Mouse (Mus musculus) thymus, postnatal 0 days (tissue): Measurements from ENCODE around the gene BC030500. TPM values are rescaled to one million over a fixed set of nuclear protein-coding genes. Genes with fewer than 3 reads are reported as not detected.

Experiments used
- DNase-seq: peaks from one replicate; pipeline ENCODE4 v3.0.0-alpha.2; 2015; ENCODE audit warnings: low spot score
- polyA plus RNA-seq: library from polyadenylated mRNA; unstranded; fragments of >200 nt; fragmentation: Nextera tagmentation; extraction: Ambion mirVana; gene quantifications from 2 replicates; pipeline ENCODE4 v1.2.1, GENCODE M21; 2015

The BC030500 gene
- polyA plus RNA-seq: not detected in 2 replicates

DNA sequence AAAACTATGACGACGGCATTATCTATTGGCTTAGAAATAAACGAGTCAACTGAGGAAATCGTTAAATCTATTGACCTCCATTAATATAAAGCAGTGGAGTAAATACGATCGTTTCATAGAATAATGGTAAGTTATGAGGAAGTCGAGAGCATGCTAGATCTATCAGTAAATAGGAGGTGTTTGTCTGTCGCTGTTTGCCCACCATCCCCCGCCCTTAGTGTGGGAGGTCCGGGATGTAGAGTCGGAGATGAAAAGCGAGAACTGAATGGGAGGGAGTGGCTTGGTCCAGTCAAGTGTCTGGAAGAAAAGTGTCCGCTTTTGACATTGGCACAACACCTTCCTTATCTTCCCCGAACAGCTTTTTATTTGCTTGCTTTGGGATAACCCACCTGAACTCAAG, at the start of gene BC030500:
TSS of gene BC030500 (plus strand) at position 79 of the 400 bp plus-strand sequence.
- DNase-seq: no peak

DNA sequence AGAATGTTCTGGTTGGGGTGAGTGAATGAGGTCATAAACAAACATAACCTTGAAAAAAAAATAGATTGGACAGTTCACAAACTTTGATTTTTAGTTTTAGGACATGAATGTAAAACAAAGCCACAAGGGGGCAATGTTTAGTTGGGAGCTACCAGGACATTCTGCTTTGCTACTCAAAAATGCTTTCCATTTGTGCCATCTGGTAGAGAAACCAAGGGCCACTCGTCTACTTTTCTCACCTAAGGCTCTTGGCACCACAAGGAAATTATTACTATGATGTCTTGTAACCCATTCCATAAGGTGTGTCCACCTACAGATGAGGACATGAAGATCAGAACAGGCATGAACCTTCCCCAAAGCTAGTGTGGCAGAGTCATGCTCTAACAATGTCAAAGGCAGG, 25.1 kb upstream of the BC030500 start:
- no peak for DNase-seq

- no peak for DNase-seq
Observed at GRCm38 (mm10) chr8:58890591-58890990, 21.0 kb upstream of the BC030500 start.

DNA sequence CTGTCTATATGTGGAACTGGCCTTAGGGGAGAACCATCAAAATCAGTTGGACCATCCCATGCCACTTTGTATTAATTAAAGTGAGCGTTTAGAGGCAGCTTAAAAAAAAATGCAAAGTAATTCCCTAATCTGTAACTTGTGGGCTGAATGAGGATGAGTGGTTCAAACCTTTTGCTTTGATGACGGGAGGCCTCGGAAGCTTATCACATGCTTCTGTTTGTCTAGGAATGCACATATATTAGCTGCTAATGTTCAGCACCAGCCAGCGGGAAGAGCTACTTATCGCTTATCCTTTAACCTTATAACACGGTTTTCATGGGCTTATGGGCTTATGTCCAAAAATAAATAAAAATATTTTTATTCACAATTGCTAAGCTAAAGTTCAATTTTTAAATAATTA, 15.6 kb upstream of the BC030500 start:
- DNase-seq: no peak

DNA sequence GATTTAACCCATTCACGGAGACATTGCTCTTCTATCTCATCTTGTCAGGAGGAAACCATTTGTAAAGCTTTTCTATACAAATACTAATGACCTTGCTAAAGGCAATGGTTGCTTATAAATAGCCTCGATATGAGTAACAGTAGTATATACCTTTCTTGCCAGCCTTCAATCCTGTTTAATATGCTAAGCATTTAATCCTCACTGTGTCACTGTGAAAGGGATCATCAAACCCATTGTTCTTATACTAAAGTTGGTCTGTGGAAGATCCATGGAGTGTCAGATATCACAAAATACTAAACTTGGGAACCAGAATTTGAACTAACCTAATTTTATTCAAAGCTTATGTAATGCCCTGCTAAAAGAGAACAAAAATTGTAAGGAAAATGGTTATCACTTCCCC, 7.1 kb upstream of the BC030500 start:
- no peak for DNase-seq

DNA sequence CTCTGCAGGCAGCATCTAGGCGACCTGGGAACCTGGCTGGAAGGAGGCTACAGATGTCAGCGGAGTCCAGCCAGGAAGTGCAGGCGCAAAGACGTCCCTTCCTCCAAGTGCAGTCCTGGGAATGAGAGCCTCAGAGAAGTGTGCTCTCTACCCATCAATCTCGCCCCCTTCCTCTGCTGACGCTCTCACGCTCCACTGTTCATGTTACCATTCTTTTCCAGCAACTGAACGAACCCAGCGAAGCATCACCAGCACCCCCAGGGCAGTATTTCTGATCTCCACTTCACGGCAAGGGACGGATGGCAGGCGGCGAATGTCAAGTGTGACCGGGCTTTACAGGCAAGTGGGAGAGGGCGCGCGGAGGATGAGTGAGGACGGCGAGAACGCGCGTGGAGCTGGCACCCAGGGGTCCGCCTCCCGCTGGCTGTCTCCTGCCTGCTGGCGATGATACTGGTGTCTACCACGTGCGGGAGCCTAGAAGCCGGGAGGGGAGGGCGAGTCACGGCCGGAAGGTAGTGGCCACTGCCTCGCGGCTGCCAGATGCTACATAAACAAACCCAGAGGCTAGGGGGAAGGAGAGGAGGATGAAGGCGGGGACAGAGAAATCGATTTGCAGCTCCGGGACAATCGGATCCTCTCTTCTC, 763 bp downstream of the BC030500 start, which contains the start of gene Galntl6:
TSS of gene Galntl6 (minus strand) at position 445 of the 644 bp plus-strand sequence.
- no peak for DNase-seq

DNA sequence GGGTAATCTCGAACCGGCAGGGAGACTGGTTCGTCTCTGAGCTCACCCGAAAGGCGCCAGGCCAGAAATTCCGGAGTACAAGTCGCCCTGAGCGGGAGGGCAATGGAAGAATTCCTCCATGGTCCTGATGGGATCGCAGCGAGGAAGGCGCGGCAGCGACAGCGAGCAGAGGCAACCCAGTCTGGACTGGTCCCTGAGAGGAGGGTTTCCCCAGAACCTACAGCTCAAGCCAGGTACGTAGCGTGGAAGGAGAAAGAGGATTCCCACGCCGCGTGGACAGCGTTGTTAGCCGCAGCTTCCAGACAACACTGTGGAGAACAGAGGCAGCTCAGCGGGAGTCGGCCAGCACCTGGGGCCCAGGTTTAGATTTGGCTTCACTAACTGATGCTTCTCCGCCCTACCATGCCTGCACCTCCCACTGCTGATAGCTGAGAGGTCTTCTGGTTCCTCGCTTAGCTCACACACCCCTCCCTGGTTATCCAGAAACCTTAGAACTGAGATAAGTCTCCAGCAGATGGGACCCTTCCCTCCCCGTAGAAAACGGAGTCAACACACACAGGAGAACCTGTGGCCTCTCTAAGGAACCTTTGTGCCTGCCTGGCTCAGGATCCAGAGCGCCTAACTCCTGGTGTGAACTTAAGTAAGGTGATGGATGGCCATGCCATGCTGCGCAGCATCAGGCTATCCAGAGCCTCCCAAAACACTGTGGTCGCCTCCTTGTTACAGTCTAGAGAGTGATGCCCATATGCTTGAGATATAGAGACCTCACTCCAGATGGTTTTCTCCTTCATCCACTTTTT, 1.5 kb downstream of the BC030500 start:
- DNase-seq: no peak

- no peak for DNase-seq
Observed at GRCm38 (mm10) chr8:58913640-58913968, 2.0 kb downstream of the BC030500 start.

DNA sequence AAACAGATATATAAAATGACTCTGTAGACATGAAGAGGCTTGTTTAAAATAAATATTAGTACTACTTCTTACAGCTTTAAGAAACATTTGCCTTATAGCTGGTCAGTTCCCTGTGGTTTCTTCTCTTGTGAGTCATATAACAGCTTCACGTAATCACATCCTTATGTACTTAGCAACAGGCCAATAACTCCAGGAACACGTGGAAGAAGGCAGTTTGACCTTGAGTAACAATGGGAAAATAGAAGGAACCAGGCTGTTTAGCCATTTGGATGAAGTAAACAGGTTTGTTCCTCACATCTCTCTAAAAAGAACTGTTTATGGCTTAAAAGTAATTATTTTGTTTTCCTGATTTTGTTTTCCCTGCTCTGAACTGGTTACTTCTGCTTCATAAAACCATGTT, 3.6 kb downstream of the BC030500 start:
- no peak for DNase-seq

DNA sequence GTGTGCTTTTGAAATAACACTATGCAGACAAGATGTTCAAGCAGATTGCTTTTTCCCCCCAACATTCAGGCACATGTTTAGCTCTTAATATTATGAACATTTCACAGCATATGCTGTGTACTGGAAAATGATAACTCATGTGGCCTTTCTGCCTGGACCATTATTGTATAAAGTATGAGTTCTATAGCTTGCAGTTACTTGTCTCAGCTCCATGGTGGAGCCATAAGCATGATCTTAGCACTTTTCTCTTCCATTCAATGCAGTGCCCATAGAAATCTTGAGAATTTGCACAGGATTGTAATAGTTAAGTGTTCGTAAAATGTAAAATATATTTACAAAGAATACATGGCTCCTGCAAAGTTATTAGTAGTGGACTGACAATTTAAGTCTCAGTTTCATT, 19.5 kb downstream of the BC030500 start:
- no peak for DNase-seq

GRCm38 (mm10) chr8:58943773-58944172, 32.2 kb downstream of the BC030500 start:
- no peak for DNase-seq

GRCm38 (mm10) chr8:58957195-58957739, 45.7 kb downstream of the BC030500 start:
- no peak for DNase-seq

Other genes with a start within 250 kb of the BC030500 start
- gene Galntl6, start 885 bp downstream of the BC030500 start, polyA plus RNA-seq: 0.14 TPM in 1 of 2 replicates, not detected in the other